Mouse (Mus musculus) erythroblast, embryonic 14.5 days (primary cell): ENCODE results near the gene Dscam.

Experiments used
- GATA1 ChIP-seq: IDR thresholded peaks from 2 replicates; pipeline ENCODE4 v1.6.1; 2012; ENCODE audit warnings: low read length, inconsistent platforms, mixed read lengths
- TAL1 ChIP-seq: IDR thresholded peaks from 3 replicates; pipeline ENCODE4 v1.6.1; 2012; ENCODE audit warnings: low read length, inconsistent platforms, mixed read lengths

GRCm38 (mm10) chr16:96788286-96788685, 382.3 kb downstream of the Dscam start:
- no peak for TF ChIP-seq GATA1
- TF ChIP-seq TAL1: no peak
